Mouse (Mus musculus) liver, embryonic 14.5 days (tissue): ENCODE measurements at regions not wholly inside any gene's neighbourhood (a gene's known extent, or its start where the extent isn't known, plus 50 kb on each side); places are given as distances from the start of the nearest gene placed in this dataset.

Experiments
- ATAC-seq: fragments of 200-750 bp; cut with Nextera tagmentation; 2 replicates; pipeline ENCODE4 v1.8.0; 2017; ENCODE audit warnings: moderate number of reproducible peaks, mild to moderate bottlenecking, moderate library complexity; ENCODE audit not compliant: insufficient read depth
- DNase-seq, 3 experiments: peaks; one replicate each; pipeline ENCODE4 v3.0.0-alpha.2; 2012 to 2013; ENCODE audit warnings: low read depth in 3 of 3, low spot score in 3 of 3
- H3K27ac ChIP-seq: fragments of 300-500 bp; sonication (generic); 2 replicates; pipeline ENCODE4 v1.5.1; 2014; ENCODE audit warnings: moderate library complexity, mild to moderate bottlenecking, control low read depth, inconsistent platforms
- H3K27me3 ChIP-seq: fragments of 300-500 bp; sonication (generic); 2 replicates; pipeline ENCODE4 v1.6.1; 2014; ENCODE audit warnings: mild to moderate bottlenecking, low read length, moderate library complexity; ENCODE audit not compliant: control insufficient read depth, insufficient read depth
- H3K36me3 ChIP-seq: fragments of 300-500 bp; sonication (generic); replicated peaks from 2 replicates; pipeline ENCODE4 v1.6.1; 2014; ENCODE audit warnings: low read depth; ENCODE audit not compliant: control insufficient read depth, insufficient read depth
- H3K4me1 ChIP-seq, 2 experiments: fragments of 200-500 bp in 1 of 2; fragments of 300-500 bp in 1 of 2; sonication (generic) in 1 of 2; replicated peaks; 2 replicates each; pipeline ENCODE4 v1.6.1; 2012 to 2014; ENCODE audit warnings: antibody characterized with exemption in 1 of 2, inconsistent platforms in 1 of 2, low read length in 1 of 2; ENCODE audit not compliant: control insufficient read depth in 2 of 2, insufficient read depth in 2 of 2
- H3K4me2 ChIP-seq: fragments of 300-500 bp; sonication (generic); 2 replicates; pipeline ENCODE4 v1.6.1; 2014; ENCODE audit warnings: low read depth, mild to moderate bottlenecking, control low read depth, moderate library complexity
- H3K4me3 ChIP-seq, 2 experiments: fragments of 200-500 bp in 1 of 2; fragments of 300-500 bp in 1 of 2; sonication (generic) in 1 of 2; 2 replicates each; pipeline ENCODE4 v1.5.1; 2012 to 2014; ENCODE audit warnings: low read depth in 2 of 2, low read length in 2 of 2, mild to moderate bottlenecking in 2 of 2, control low read depth in 1 of 2, inconsistent platforms in 1 of 2, moderate library complexity in 1 of 2; ENCODE audit not compliant: insufficient read depth in 1 of 2
- H3K9ac ChIP-seq: fragments of 300-500 bp; sonication (generic); replicated peaks from 2 replicates; pipeline ENCODE4 v1.6.1; 2014; ENCODE audit warnings: mild to moderate bottlenecking, control low read depth, moderate library complexity
- H3K9me3 ChIP-seq: fragments of 300-500 bp; sonication (generic); 2 replicates; pipeline ENCODE4 v1.6.1; 2016; ENCODE audit warnings: low read length, mixed read lengths; ENCODE audit not compliant: control insufficient read depth
- CTCF ChIP-seq: IDR thresholded peaks from 2 replicates; pipeline ENCODE4 v1.5.1; 2016; ENCODE audit warnings: antibody characterized with exemption, low read depth, control low read depth
- EP300 ChIP-seq: IDR thresholded peaks from 2 replicates; pipeline ENCODE4 v1.6.1; 2016; ENCODE audit warnings: antibody characterized with exemption, low read depth
- WGBS: fragments of 180-500 bp; shearing (Covaris S2); extraction: QIAGEN DNeasy Blood & Tissue Kit; methylation state at CpG from one replicate; pipeline ENCODE4 v1.1.7; 2014; ENCODE audit not compliant: insufficient replicate concordance; 5-methylcytosine and 5-hydroxymethylcytosine counted together

GRCm38 (mm10) chr13:107831221-107831681, 213.0 kb upstream of the Smim15 start:
- Histone ChIP-seq H3K36me3 (no peaks in the 10 kb centered on the region), H3K4me1 (peaks cover 0 to 8% of the 10 kb centered on the region in 2 experiments; a peak in 2 of 4 replicates), H3K9ac (no peak overlapping the region), H3K4me3 (peak overlapping the region in 1 of 2 experiments; percentile 51; a peak in 3 of 4 replicates), H3K4me2 (peak overlapping the region; percentile 46), H3K9me3 (no peaks in the 10 kb centered on the region), H3K27me3 (no peaks in the 10 kb centered on the region), H3K27ac (no peak overlapping the region)
- WGBS, result under 1% methylated on average over 17 of the region's 17 CpGs
- TF ChIP-seq EP300 (0 out of 2 replicates have a peak, but pooled peaks have one; percentile 8), CTCF (no peak)
- ATAC-seq (peak; percentile 92), DNase-seq (peak; percentile 61 to 68 (median 66))

DNA sequence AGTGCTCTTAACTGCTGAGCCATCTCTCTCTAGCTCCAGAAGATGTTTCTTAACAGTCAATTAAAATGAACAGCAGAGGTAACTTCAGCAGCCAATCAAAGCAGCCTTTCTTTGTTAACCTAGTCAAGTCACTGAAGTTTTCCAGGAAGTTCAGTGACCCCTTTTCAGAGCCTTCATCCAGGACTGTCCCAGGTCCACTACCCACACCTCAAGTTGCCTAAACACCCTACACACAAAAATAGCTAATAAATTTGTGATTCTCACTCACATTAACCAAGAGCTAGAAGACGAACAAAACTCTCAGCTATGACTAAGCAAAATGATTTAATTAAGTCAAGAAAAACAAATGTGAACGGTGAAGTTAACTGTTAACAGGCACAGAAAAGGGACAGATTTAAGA, 214.0 kb upstream of the Smim15 start:
- H3K27me3 ChIP-seq, result no peaks in the 10 kb centered on the region
- DNase-seq, result no peak
- H3K9ac ChIP-seq, result no peak overlapping the region
- WGBS, result 44% methylated on average over 2 of the region's 2 CpGs
- no peak for TF ChIP-seq EP300
- no peak for TF ChIP-seq CTCF
- no peak overlapping the region for H3K4me3 ChIP-seq
- H3K36me3 ChIP-seq, result no peaks in the 10 kb centered on the region
- no peaks in the 10 kb centered on the region for H3K9me3 ChIP-seq
- peaks cover 0 to 5% of the 10 kb centered on the region in 2 experiments; a peak in 2 of 4 replicates for H3K4me1 ChIP-seq
- H3K4me2 ChIP-seq, result peak overlapping the region; percentile 46; the same call in 1 of the 2 replicates
- ATAC-seq, result no peak
- H3K27ac ChIP-seq, result no peak overlapping the region

DNA sequence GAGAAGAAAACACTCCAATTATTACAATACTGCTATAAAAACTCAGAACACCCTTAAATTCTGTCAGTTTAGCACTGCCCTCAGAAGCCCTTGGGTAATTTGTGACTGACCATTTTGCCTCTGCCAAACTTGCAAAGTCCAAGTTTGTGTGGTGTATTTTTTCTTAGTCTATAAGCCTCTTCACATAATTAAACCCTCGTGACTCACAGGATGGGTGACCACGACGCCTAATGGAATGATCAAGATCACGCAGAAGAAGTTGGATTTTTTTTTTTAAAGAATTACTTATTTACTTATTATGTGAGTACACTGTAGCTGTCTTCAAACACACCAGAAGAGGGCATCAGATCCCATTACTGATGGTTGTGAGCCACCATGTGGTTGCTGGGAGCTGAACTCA, 214.4 kb upstream of the Smim15 start:
- Histone ChIP-seq H3K4me2 (no peak overlapping the region), H3K9ac (no peak overlapping the region), H3K4me1 (peaks cover 0 to 5% of the 10 kb centered on the region in 2 experiments; a peak in 2 of 4 replicates), H3K27me3 (no peaks in the 10 kb centered on the region), H3K4me3 (no peak overlapping the region), H3K27ac (no peak overlapping the region), H3K9me3 (no peaks in the 10 kb centered on the region), H3K36me3 (no peaks in the 10 kb centered on the region)
- TF ChIP-seq EP300 (no peak), CTCF (no peak)
- 67% methylated on average over 4 of the region's 4 CpGs for WGBS
- DNase-seq (no peak), ATAC-seq (no peak)

- Histone ChIP-seq H3K9ac (no peak overlapping the region), H3K9me3 (no peaks in the 10 kb centered on the region), H3K27ac (no peak overlapping the region), H3K27me3 (no peaks in the 10 kb centered on the region), H3K36me3 (no peaks in the 10 kb centered on the region), H3K4me3 (no peak overlapping the region), H3K4me1 (peaks cover 0 to 3% of the 10 kb centered on the region in 2 experiments; a peak in 1 of 4 replicates), H3K4me2 (no peak overlapping the region)
- no peak for DNase-seq
- WGBS, result 61% methylated on average over 4 of the region's 4 CpGs
- no peak for TF ChIP-seq EP300
- no peak for TF ChIP-seq CTCF
- no peak for ATAC-seq
Observed at GRCm38 (mm10) chr13:107825636-107826035, 218.6 kb upstream of the Smim15 start.

DNA sequence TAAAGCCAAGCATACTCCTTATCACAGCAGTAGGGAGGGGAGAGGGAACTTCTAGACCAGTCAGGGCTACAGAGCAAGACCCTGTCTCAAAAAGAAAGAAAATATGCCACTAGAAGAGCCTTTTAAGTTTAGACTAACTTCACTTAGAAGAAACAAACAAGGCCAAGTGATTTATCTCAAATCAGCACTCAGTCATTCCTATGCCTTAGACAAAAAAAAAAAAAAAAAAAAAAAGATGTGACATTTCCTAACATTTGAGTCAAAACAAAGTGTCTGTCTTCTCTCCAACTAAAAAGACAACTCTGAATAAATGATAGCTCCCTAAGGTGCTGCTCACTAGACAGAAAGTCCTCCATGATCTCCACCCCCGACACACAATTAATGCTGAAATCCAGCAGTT, 220.9 kb upstream of the Smim15 start:
- H3K27ac ChIP-seq, result no peak overlapping the region
- no peaks in the 10 kb centered on the region for H3K36me3 ChIP-seq
- H3K9me3 ChIP-seq, result no peaks in the 10 kb centered on the region
- TF ChIP-seq EP300, result no peak
- TF ChIP-seq CTCF, result no peak
- 71% methylated on average over 1 of the region's 1 CpGs for WGBS
- no peak for ATAC-seq
- peaks cover 0 to 3% of the 10 kb centered on the region in 2 experiments; a peak in 1 of 4 replicates for H3K4me1 ChIP-seq
- no peak for DNase-seq
- H3K27me3 ChIP-seq, result no peaks in the 10 kb centered on the region
- no peak overlapping the region for H3K4me2 ChIP-seq
- no peak overlapping the region for H3K4me3 ChIP-seq
- no peak overlapping the region for H3K9ac ChIP-seq
